Mouse (Mus musculus) ES-E14 (cell line): Measurements from ENCODE around the gene Sh2d6.

Source experiments
- CHD2 ChIP-seq: IDR thresholded peaks from 2 replicates; pipeline ENCODE4 v1.6.1; 2014; ENCODE audit warnings: mild to moderate bottlenecking, low read depth, low read length, inconsistent platforms
- MAFK ChIP-seq: IDR thresholded peaks from 2 replicates; pipeline ENCODE4 v1.6.1; 2014; ENCODE audit warnings: mild to moderate bottlenecking, low read depth, low read length, inconsistent platforms; ENCODE audit not compliant: insufficient read depth

GRCm38 (mm10) chr6:72513071-72513440 is 8.5 kb downstream of the Sh2d6 start:
- TF ChIP-seq MAFK (no peak), CHD2 (no peak)
